Mouse (Mus musculus) C2C12 (cell line): ENCODE data around the gene Myo10.

ENCODE experiments used
- CEBPB ChIP-seq: IDR thresholded peaks from one replicate; pipeline ENCODE4 v1.6.1; 2011; ENCODE audit warnings: low read depth, mild to moderate bottlenecking, control low read depth, moderate library complexity
- CTCF ChIP-seq: IDR thresholded peaks from one replicate; pipeline ENCODE4 v1.5.1; 2011; ENCODE audit not compliant: control insufficient read depth, insufficient read depth, insufficient read length
- MAX ChIP-seq: IDR thresholded peaks from one replicate; pipeline ENCODE4 v1.6.1; 2011; ENCODE audit warnings: mild to moderate bottlenecking, control low read depth
- MYOD1 ChIP-seq: IDR thresholded peaks from one replicate; pipeline ENCODE4 v1.6.1; 2011; ENCODE audit warnings: low read depth; ENCODE audit not compliant: control insufficient read depth, insufficient read length

DNA sequence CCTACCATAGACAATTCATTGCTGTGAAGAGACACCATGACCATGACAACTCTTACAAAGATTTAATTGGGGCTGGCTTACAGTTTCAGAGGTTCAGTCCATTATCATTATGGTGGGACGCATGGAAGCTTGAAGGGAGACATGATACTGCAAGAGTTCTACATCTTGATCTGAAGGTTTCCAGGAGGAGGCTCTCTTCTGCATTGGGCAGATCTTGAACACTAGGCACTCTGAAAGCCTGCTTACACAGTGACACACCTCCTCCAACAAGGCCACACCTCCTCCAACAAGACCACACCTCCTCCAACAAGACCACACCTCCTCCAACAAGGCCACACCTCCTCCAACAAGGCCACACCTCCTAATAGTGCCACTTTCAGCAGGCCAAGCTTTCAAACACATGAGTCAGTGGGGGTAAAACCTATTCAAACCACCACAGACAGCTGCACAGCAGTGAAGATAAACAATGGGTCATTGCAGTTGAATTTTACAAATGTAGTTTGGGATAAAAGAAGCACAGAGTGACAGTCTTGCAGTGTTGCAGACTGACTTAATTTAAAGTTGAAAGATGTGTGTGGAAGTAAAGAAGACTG lies 225.3 kb downstream of the Myo10 start:
- TF ChIP-seq CTCF (no peak), MAX (no peak), MYOD1 (peak; percentile 93), CEBPB (no peak)
